Mouse (Mus musculus) heart, adult 2 months (tissue): ENCODE results near the gene Syce3.

Experiments
- CTCF ChIP-seq: fragments of 200-600 bp; IDR thresholded peaks from 2 replicates; pipeline ENCODE4 v1.8.1; 2022; ENCODE audit warnings: antibody characterized with exemption, mild to moderate bottlenecking, moderate library complexity
- EP300 ChIP-seq: fragments of 200-500 bp; IDR thresholded peaks from 2 replicates; pipeline ENCODE4 v1.6.1; 2011; ENCODE audit warnings: low read depth, low read length, control low read depth; ENCODE audit not compliant: insufficient read depth
- POLR2A ChIP-seq: fragments of 200-500 bp; IDR thresholded peaks from 2 replicates; pipeline ENCODE4 v1.6.1; 2011; ENCODE audit warnings: mild to moderate bottlenecking, low read depth, low read length, control low read depth; ENCODE audit not compliant: insufficient read depth

- TF ChIP-seq CTCF: peak; percentile 75
- TF ChIP-seq EP300: no peak
- no peak for TF ChIP-seq POLR2A
Measured at GRCm38 (mm10) chr15:89343325-89343724, 67.0 kb downstream of the Syce3 start.
